Mouse (Mus musculus) kidney, adult 2 months (tissue): ENCODE results near the gene Otulinl. TPM values are rescaled to one million over a fixed set of nuclear protein-coding genes. Genes with fewer than 3 reads are reported as not detected.

Source experiments
- DNase-seq: peaks from one replicate; pipeline ENCODE4 v3.0.0; 2021
- H3K27ac ChIP-seq: fragments of 200-500 bp; 2 replicates; pipeline ENCODE4 v1.5.1; 2012; ENCODE audit warnings: low read depth, low read length, control low read depth, inconsistent platforms; ENCODE audit not compliant: insufficient read depth
- H3K27me3 ChIP-seq: fragments of 200-500 bp; replicated peaks from 2 replicates; pipeline ENCODE4 v1.6.1; 2012; ENCODE audit warnings: mild to moderate bottlenecking, moderate library complexity, low read length, inconsistent platforms; ENCODE audit not compliant: control insufficient read depth, insufficient read depth
- H3K36me3 ChIP-seq: fragments of 200-500 bp; 2 replicates; pipeline ENCODE4 v1.6.1; 2012; ENCODE audit warnings: mild to moderate bottlenecking, moderate library complexity, low read length, inconsistent platforms; ENCODE audit not compliant: control insufficient read depth, insufficient read depth
- H3K4me1 ChIP-seq: fragments of 200-500 bp; 2 replicates; pipeline ENCODE4 v1.6.1; 2011; ENCODE audit warnings: low read length; ENCODE audit not compliant: control insufficient read depth, insufficient read depth
- H3K4me3 ChIP-seq: fragments of 200-500 bp; 2 replicates; pipeline ENCODE4 v1.5.1; 2011; ENCODE audit warnings: mild to moderate bottlenecking, low read depth, low read length, control low read depth; ENCODE audit not compliant: insufficient read depth
- CTCF ChIP-seq: fragments of 200-500 bp; conservative IDR thresholded peaks from 2 replicates; pipeline ENCODE4 v1.5.1; 2011; ENCODE audit warnings: low read depth, mild to moderate bottlenecking, control low read depth, low read length, moderate library complexity, mixed read lengths; ENCODE audit not compliant: insufficient read depth, insufficient read length
- POLR2A ChIP-seq: fragments of 200-500 bp; IDR thresholded peaks from one replicate; pipeline ENCODE4 v1.6.1; 2011; ENCODE audit warnings: low read depth, low read length, control low read depth
- WGBS: fragments of 180-500 bp; shearing (Covaris S2); methylation state at CpG from one replicate; pipeline ENCODE4 v1.1.7; 2018; 5-methylcytosine and 5-hydroxymethylcytosine counted together
- polyA plus RNA-seq: library from polyadenylated mRNA; depleted of rRNA; stranded (reverse); fragments of >200 nt; gene quantifications from 2 replicates; pipeline ENCODE4 v1.2.3, GENCODE M21; 2012

The Otulinl gene
- polyA plus RNA-seq, 1 experiment, result 5.1 TPM

DNA sequence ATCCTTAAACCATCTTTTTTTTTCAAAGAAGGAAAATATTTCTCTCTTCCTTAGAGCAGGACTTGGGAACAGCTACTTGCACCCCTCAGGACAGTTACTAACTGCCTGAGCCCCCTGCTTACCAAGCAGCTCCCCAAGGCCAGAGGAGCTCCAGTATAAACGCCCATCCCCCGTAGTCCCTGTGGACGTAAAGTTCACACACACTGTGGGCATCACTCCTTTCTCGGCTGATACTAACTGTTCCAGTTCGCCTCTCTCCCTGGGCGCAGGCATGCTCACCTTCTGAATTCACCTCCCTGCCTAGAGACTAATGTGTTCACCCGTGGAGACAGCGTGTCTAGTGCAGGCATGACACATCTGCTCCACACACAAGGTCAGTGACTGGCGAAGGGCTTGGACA lies 2.9 kb downstream of the Otulinl start:
- Histone ChIP-seq H3K4me3 (no peak overlapping the region), H3K4me1 (peaks cover 3% of the 10 kb centered on the region; the same call in 1 of the 2 replicates), H3K27me3 (no peaks in the 10 kb centered on the region), H3K36me3 (no peaks in the 10 kb centered on the region), H3K27ac (no peak overlapping the region)
- DNase-seq, result no peak
- TF ChIP-seq POLR2A (no peak), CTCF (no peak)
- WGBS, result 81% methylated on average over 9 of the region's 9 CpGs

DNA sequence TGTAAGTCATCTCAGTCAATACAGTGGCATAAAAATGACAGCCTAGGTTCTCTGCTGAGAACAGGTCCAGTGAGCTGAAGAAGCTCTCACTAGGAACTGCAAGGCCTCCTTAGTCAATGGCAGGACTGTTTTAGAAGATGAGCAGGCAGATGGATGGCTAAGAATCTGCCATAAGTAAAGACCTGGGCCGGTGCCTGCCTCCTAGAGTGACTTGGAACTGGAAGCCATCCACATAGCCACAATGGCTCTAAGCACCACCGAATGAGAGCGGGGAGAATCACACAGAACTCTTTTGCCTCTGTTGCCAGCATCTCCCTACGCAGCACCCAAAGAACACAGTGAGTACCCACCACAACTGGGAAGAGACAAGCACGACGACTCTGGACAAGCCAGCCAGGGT lies 3.6 kb downstream of the Otulinl start:
- no peaks in the 10 kb centered on the region for H3K36me3 ChIP-seq
- 90% methylated on average over 6 of the region's 6 CpGs for WGBS
- TF ChIP-seq POLR2A (no peak), CTCF (no peak)
- H3K27me3 ChIP-seq, result no peaks in the 10 kb centered on the region
- no peak overlapping the region for H3K4me3 ChIP-seq
- H3K4me1 ChIP-seq, result peaks cover 3% of the 10 kb centered on the region; the same call in 1 of the 2 replicates
- no peak for DNase-seq
- no peak overlapping the region for H3K27ac ChIP-seq

DNA sequence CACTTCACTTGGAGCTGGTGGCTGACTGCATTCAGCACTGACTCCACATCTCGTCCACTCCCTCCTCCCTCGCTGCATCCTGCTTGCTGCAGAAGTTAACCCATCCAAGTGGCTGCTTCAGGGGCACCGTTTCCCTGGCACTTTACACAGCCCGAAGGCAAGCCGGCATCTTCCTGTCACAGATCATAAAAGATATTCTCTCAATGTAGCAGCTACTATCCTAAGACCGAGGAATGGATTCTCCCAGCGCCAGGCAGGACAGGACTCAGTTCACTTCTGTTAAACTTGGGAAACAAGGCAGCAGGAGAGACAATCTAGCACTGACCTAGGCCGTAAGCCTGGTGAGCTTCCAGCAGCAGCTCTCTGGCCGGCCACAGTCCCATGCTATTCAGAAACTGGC lies 5.2 kb downstream of the Otulinl start:
- no peak for DNase-seq
- no peak overlapping the region for H3K27ac ChIP-seq
- no peaks in the 10 kb centered on the region for H3K36me3 ChIP-seq
- no peak overlapping the region for H3K4me3 ChIP-seq
- H3K4me1 ChIP-seq, result no peaks in the 10 kb centered on the region
- 54% methylated on average over 9 of the region's 9 CpGs for WGBS
- TF ChIP-seq POLR2A (no peak), CTCF (no peak)
- H3K27me3 ChIP-seq, result no peaks in the 10 kb centered on the region

DNA sequence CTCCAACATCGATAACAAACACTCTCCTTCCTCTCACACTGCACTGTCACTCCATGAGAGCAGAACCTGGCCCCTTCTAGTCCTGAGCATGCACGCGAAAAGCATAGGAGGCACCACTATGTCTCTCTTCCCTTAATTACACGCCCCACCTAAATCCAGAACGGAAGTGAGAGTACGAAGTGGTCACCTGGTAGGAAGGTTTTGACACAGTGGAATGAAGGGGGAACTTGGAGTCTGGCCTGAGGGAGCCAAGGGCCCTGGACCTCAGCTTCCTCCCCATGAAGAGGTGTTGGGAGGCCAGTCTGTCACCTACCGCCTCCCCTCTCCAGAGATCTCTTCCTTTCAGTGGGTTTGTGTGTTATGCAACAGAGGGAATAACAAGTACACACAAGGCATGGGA lies 6.3 kb downstream of the Otulinl start:
- DNase-seq, result no peak
- H3K27ac ChIP-seq, result no peak overlapping the region
- TF ChIP-seq CTCF, result no peak
- no peak for TF ChIP-seq POLR2A
- no peaks in the 10 kb centered on the region for H3K27me3 ChIP-seq
- no peak overlapping the region for H3K4me3 ChIP-seq
- H3K4me1 ChIP-seq, result no peaks in the 10 kb centered on the region
- WGBS, result 85% methylated on average over 7 of the region's 7 CpGs
- H3K36me3 ChIP-seq, result no peaks in the 10 kb centered on the region

GRCm38 (mm10) chr15:27674041-27674440 lies 7.3 kb downstream of the Otulinl start:
- DNase-seq, result no peak
- Histone ChIP-seq H3K27ac (no peak overlapping the region), H3K27me3 (no peaks in the 10 kb centered on the region), H3K36me3 (no peaks in the 10 kb centered on the region), H3K4me3 (no peak overlapping the region), H3K4me1 (no peaks in the 10 kb centered on the region)
- WGBS, result 77% methylated on average over 6 of the region's 6 CpGs
- TF ChIP-seq CTCF (no peak), POLR2A (no peak)

DNA sequence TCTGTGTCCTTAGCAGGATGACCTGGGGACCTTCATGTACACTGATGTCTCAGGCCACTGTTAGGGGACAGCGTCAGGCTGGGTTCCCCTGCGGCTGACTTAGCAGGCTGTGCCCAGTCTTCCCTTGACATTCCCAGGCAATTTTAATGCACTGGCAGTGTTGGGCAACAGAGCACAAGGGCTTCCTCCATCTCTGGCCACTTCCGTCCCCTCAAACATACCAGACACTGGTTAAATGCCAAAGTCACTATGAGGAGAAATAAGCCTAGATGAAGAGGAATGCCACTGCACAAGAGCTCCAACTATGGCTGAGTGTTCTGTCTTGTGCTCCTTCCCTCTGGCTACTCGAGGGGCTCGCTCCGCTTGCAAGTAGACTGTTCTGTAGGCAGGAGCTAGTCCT lies 8.2 kb downstream of the Otulinl start:
- Histone ChIP-seq H3K27me3 (no peaks in the 10 kb centered on the region), H3K27ac (no peak overlapping the region), H3K4me1 (no peaks in the 10 kb centered on the region), H3K36me3 (no peaks in the 10 kb centered on the region), H3K4me3 (no peak overlapping the region)
- no peak for DNase-seq
- TF ChIP-seq CTCF (no peak), POLR2A (no peak)
- 90% methylated on average over 6 of the region's 6 CpGs for WGBS

DNA sequence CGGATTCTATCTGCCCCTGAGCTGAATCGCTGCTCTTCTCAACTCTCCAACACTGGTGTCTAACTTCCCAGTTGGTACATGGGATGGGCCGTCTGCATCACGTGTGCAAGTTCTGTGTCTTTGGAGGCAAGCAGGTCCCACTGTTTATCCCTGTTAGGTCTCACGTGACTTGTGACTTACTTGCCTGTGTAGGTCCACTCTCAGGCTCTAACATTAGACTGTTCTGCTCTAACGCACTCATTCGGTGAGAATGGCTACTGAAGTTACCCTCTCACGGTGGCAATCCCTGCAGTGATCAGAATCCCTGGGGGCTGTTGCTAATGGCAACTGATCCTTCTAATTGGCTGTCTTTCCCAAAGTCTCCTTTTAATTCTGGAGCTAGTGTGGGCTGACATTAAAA lies 9.1 kb downstream of the Otulinl start:
- TF ChIP-seq POLR2A (no peak), CTCF (no peak)
- Histone ChIP-seq H3K4me1 (no peaks in the 10 kb centered on the region), H3K4me3 (no peak overlapping the region), H3K36me3 (no peaks in the 10 kb centered on the region), H3K27me3 (no peaks in the 10 kb centered on the region), H3K27ac (no peak overlapping the region)
- 76% methylated on average over 8 of the region's 8 CpGs for WGBS
- DNase-seq, result no peak

GRCm38 (mm10) chr15:27671612-27672245 lies 9.7 kb downstream of the Otulinl start:
- H3K36me3 ChIP-seq, result no peaks in the 10 kb centered on the region
- H3K4me3 ChIP-seq, result no peak overlapping the region
- no peaks in the 10 kb centered on the region for H3K4me1 ChIP-seq
- no peak for DNase-seq
- H3K27ac ChIP-seq, result no peak overlapping the region
- 92% methylated on average over 10 of the region's 10 CpGs for WGBS
- TF ChIP-seq CTCF (no peak), POLR2A (no peak)
- H3K27me3 ChIP-seq, result no peaks in the 10 kb centered on the region
